Mouse (Mus musculus) bone marrow macrophage, adult 2 months (primary cell): Measurements from ENCODE around the gene Grwd1. TPM values are rescaled to one million over a fixed set of nuclear protein-coding genes. Genes with fewer than 3 reads are reported as not detected.

ENCODE experiments used
- H3K27ac ChIP-seq: 2 replicates; pipeline ENCODE4 v1.5.1; 2012; ENCODE audit warnings: low read depth, low read length; ENCODE audit not compliant: insufficient read depth
- H3K4me1 ChIP-seq: 2 replicates; pipeline ENCODE4 v1.6.1; 2012; ENCODE audit warnings: low read length; ENCODE audit not compliant: control insufficient read depth, insufficient read depth
- H3K4me3 ChIP-seq: 2 replicates; pipeline ENCODE4 v1.5.1; 2012; ENCODE audit warnings: mild to moderate bottlenecking, low read length, moderate library complexity; ENCODE audit not compliant: insufficient read depth
- CTCF ChIP-seq: IDR thresholded peaks from 2 replicates; pipeline ENCODE4 v1.5.1; 2012; ENCODE audit warnings: low read depth, mild to moderate bottlenecking, low read length, moderate library complexity
- POLR2A ChIP-seq: IDR thresholded peaks from 2 replicates; pipeline ENCODE4 v1.6.1; 2012; ENCODE audit warnings: mild to moderate bottlenecking, low read depth, low read length, borderline replicate concordance
- polyA plus RNA-seq: library from polyadenylated mRNA; stranded (reverse); fragments of >200 nt; gene quantifications from 2 replicates; pipeline ENCODE4 v1.2.4, GENCODE M21; 2012; ENCODE audit not compliant: missing spikeins, insufficient read depth, insufficient read length

Grwd1 gene
- polyA plus RNA-seq, 1 experiment, result 4.4 TPM

DNA sequence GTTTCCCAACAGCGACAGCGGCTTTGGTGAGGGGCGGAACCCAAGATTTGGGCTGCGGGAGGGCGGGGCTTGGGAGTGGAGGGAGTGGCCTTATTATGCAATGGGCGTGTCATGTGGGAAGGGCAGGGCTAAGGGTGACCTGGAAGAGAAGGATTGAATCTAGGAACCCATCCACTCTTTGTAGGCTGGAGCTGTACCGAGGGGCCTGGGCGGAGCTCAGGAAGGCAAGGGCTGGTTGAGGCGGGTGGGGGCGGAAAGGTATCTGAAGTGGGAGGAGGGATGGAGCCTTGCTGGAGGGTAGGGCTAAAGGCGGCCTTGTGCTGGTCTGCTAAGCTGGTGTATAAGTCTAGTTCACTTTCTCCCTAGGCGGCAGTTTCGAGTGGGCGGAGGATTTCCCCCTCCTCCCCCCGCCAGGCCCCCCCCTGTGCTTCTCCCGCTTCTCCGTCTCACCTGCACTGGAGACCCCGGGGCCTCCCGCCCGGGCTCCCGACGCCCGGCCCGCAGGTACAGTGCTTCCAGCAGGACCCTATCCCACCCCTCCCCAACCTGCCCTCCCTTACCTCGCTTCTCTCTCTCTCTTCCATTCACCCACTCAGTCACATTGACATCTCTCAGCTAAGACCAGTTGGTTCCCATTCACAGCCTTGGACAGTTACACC is 30.1 kb downstream of the Grwd1 start:
- Histone ChIP-seq H3K4me3 (peak overlapping the region; percentile 54), H3K27ac (no peak overlapping the region), H3K4me1 (no peaks in the 10 kb centered on the region)
- no peak for TF ChIP-seq CTCF
- TF ChIP-seq POLR2A, result no peak

DNA sequence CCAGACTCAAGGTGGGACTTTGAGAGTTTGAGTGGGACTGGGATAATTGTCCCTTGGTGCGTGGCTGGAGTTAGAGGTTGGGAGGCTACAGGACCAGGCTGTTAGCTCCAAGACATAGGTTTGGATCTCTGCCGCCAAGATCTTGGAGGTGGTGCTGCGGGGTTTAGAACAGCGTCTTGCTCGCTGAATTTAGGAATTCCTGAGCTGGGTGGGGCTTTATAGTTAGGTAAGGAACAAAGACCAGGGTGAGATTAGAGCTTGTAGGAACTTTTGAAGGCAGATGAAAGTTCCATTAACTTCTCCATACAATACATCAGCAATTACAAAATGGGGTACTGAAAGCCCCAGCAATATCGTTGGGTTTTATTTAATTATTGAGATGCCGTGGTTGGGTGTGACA is 30.7 kb downstream of the Grwd1 start:
- TF ChIP-seq CTCF (no peak), POLR2A (no peak)
- no peak overlapping the region for H3K4me3 ChIP-seq
- H3K4me1 ChIP-seq, result no peaks in the 10 kb centered on the region
- no peak overlapping the region for H3K27ac ChIP-seq

DNA sequence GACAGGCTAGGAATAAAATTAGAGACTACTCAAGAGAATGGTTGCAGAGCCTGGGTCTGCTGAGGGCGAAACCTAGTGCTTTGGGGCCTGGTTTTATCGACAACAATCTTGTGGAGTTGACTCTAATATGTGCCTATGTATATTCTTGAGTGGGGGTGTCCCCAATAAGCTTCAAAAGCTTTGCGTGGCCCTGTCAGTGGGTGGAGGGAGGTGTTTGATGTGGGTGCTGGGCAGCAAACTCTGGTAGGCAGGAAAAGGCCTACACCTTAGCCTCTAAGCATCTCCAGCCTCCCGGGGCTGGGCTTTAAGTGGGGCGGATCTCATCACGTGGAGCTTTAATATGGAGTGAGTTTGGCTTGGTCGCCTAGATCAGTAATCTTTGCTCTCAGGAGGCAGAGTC is 31.8 kb downstream of the Grwd1 start:
- TF ChIP-seq CTCF, result no peak
- TF ChIP-seq POLR2A, result no peak
- Histone ChIP-seq H3K4me1 (no peaks in the 10 kb centered on the region), H3K4me3 (no peak overlapping the region), H3K27ac (no peak overlapping the region)

DNA sequence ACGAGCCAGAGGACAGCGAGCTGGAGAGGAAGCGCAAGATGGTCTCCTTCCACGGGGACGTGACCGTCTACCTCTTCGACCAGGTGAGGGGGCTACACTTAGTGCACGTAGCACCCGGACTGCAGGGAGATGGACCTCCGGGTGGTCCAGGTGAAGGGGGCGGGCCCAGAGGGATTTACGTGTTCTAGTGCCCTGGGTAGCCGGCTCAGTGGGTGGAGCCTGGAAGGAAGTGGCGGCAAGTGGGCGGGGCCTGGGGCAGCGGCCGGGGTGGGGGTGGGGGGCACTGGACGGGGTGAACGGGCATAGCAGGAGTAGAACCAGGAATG is 32.3 kb downstream of the Grwd1 start:
- Histone ChIP-seq H3K4me3 (peak overlapping the region; percentile 58), H3K4me1 (no peaks in the 10 kb centered on the region), H3K27ac (no peak overlapping the region)
- TF ChIP-seq POLR2A, result no peak
- TF ChIP-seq CTCF, result no peak

DNA sequence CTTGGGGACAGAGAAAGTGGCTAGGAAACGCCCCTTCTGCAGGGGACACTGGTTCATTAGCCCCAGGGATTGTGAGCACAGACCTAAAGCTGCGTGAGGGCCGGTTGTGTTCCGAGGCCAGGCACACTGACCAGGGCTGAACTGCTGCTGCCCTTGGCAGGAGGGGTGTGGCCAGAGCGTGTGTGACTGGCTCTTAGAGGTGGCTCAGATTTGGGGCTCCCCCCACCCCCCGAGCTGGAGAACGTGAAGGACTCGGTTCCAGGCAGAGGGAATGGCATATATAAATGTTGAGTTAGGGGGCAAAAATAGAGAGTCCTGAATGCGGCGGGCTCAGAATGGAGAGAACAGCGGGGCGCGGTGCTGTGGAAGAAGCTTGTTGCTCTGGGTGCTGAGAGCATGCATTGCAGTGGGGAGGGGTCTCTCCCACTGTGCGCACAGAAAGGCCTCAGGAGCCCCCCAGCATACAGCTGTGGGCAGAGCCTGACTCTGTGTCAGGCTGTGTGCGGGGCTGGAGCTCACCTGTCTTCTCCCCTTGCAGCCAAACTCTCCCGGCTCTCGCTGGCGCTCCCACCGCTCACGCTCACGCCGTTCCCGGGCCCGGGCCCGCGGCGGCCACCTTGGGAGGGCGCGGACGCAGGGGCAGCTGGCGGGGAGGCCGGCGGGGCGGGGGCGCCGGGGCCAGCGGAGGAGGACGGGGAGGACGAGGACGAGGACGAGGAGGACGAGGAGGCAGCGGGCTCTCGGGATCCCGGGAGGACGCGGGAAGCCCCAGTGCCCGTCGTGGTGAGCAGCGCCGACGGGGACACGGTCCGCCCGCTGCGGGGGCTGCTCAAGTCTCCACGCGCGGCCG is 32.9 kb downstream of the Grwd1 start:
- H3K4me1 ChIP-seq, result no peaks in the 10 kb centered on the region
- H3K4me3 ChIP-seq, result peak overlapping the region; percentile 58
- no peak for TF ChIP-seq CTCF
- TF ChIP-seq POLR2A, result no peak
- H3K27ac ChIP-seq, result no peak overlapping the region

DNA sequence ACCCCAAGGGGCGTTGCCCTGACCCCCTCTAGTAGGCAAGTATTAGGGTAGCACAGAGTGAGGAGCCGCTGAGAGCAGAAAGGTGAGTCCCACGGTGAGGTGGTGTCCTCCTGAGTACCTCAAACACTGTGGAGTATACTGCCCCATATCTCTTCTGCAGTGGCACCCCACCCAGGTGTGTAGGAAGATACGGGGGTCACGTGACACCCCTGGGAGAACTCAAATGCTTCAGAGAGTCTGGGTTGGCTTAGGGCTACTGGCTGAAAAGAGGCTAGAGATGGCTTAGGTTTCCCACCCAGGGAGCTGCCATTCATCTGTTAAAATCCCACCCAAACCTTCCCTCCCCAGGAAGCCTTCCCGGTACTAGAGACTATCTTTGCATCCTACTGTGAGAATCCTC is 33.8 kb downstream of the Grwd1 start:
- TF ChIP-seq POLR2A, result no peak
- TF ChIP-seq CTCF, result no peak
- no peak overlapping the region for H3K27ac ChIP-seq
- no peak overlapping the region for H3K4me3 ChIP-seq
- H3K4me1 ChIP-seq, result peaks cover under 1% of the 10 kb centered on the region; the same call in 1 of the 2 replicates

DNA sequence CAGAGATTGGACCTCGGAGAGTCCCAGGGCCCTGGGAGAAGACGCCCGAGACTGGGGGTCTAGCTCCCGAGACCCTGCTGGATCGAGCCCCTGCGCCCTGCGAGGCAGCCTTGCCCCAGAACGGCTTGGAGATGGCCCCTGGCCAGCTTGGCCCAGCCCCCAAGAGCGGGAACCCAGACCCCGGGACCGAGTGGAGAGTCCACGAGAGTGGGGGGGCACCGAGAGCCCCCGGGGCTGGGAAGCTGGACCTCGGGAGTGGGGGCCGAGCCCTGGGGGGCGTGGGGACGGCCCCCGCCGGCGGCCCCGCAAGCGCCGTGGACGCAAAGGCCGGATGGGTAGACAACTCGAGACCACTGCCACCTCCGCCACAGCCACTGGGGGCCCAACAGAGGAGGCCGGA is 35.8 kb downstream of the Grwd1 start:
- no peak for TF ChIP-seq CTCF
- TF ChIP-seq POLR2A, result no peak
- Histone ChIP-seq H3K4me3 (no peak overlapping the region), H3K4me1 (peaks cover 5% of the 10 kb centered on the region), H3K27ac (no peak overlapping the region)

DNA sequence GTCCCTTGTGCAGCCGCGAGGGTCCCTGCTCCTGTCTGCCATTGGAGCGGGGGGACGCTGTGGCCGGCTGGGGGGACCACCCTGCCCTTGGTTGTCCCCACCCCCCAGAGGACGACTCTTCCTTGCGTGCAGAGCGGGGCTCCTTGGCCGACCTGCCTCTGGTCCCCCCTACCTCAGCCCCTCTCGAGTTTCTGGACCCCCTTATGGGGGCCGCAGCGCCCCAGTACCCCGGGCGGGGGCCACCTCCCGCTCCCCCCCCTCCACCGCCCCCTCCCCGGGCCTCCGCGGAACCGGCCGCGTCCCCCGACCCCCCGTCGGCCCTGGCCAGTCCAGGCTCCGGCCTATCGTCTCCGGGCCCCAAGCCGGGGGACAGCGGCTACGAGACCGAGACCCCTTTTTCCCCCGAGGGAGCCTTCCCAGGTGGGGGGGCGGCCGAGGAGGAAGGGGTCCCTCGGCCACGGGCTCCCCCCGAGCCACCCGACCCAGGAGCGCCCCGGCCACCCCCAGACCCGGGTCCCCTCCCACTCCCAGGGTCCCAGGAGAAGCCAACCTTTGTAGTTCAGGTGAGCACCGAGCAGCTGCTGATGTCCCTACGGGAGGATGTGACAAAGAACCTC is 36.7 kb downstream of the Grwd1 start:
- TF ChIP-seq CTCF, result no peak
- TF ChIP-seq POLR2A, result no peak
- Histone ChIP-seq H3K27ac (no peak overlapping the region), H3K4me1 (peaks cover 5% of the 10 kb centered on the region), H3K4me3 (no peak overlapping the region)

DNA sequence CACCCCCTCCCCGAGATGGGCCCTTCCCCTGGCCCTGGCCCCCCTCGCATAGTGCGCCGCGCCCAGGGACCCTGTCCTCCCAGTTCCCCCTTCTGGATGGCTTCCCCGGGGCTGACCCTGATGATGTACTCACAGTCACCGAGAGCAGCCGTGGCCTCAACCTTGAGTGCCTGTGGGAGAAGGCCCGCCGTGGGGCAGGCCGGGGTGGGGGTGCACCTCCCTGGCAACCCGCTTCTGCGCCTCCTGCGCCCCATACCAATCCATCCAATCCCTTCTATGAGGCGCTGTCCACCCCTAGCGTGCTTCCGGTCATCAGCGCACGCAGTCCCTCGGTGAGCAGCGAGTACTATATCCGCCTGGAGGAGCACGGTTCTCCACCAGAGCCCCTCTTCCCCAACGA is 37.5 kb downstream of the Grwd1 start:
- TF ChIP-seq POLR2A, result no peak
- TF ChIP-seq CTCF, result no peak
- H3K27ac ChIP-seq, result no peak overlapping the region
- peaks cover 5% of the 10 kb centered on the region for H3K4me1 ChIP-seq
- H3K4me3 ChIP-seq, result no peak overlapping the region
